Mouse (Mus musculus) stomach, embryonic 15.5 days (tissue): Measurements from ENCODE around the gene Psmd3. TPM values are rescaled to one million over a fixed set of nuclear protein-coding genes. Genes with fewer than 3 reads are reported as not detected.

Experiments
- ATAC-seq: fragments of 200-750 bp; cut with Nextera tagmentation; 2 replicates; pipeline ENCODE4 v1.8.0; 2017; ENCODE audit warnings: low read depth, moderate number of reproducible peaks, moderate TSS enrichment; ENCODE audit not compliant: insufficient read depth, low FRiP score
- H3K27ac ChIP-seq: fragments of 300-500 bp; sonication (generic); 2 replicates; pipeline ENCODE4 v1.5.1; 2015; ENCODE audit warnings: mild to moderate bottlenecking, inconsistent platforms
- H3K27me3 ChIP-seq: fragments of 300-500 bp; sonication (generic); replicated peaks from 2 replicates; pipeline ENCODE4 v1.6.1; 2015; ENCODE audit warnings: inconsistent platforms
- H3K36me3 ChIP-seq: fragments of 300-500 bp; sonication (generic); 2 replicates; pipeline ENCODE4 v1.6.1; 2015; ENCODE audit warnings: inconsistent platforms
- H3K4me1 ChIP-seq: fragments of 300-500 bp; sonication (generic); 2 replicates; pipeline ENCODE4 v1.6.1; 2015; ENCODE audit warnings: inconsistent platforms
- H3K4me2 ChIP-seq: fragments of 300-500 bp; sonication (generic); 2 replicates; pipeline ENCODE4 v1.6.1; 2015; ENCODE audit warnings: mild to moderate bottlenecking, inconsistent platforms
- H3K4me3 ChIP-seq: fragments of 300-500 bp; sonication (generic); replicated peaks from 2 replicates; pipeline ENCODE4 v1.5.1; 2015; ENCODE audit warnings: inconsistent platforms
- H3K9ac ChIP-seq: fragments of 300-500 bp; sonication (generic); 2 replicates; pipeline ENCODE4 v1.6.1; 2015; ENCODE audit warnings: inconsistent platforms
- H3K9me3 ChIP-seq: fragments of 300-500 bp; sonication (generic); 2 replicates; pipeline ENCODE4 v1.6.1; 2016; ENCODE audit warnings: inconsistent platforms
- WGBS: fragments of 180-500 bp; shearing (Covaris S2); methylation state at CpG from one replicate; pipeline ENCODE4 v1.1.7; 2015; 5-methylcytosine and 5-hydroxymethylcytosine counted together
- polyA plus RNA-seq: library from polyadenylated mRNA; unstranded; fragments of >200 nt; fragmentation: Nextera tagmentation; extraction: Ambion mirVana; gene quantifications from 2 replicates; pipeline ENCODE4 v1.2.1, GENCODE M21; 2015

Psmd3 gene
- polyA plus RNA-seq, 1 experiment from 2014 or later, result 180 TPM

GRCm38 (mm10) chr11:98693746-98694145, 11.4 kb downstream of the Psmd3 start:
- H3K36me3 ChIP-seq, result peaks cover 67% of the 10 kb centered on the region
- no peak overlapping the region for H3K4me2 ChIP-seq
- H3K27me3 ChIP-seq, result no peaks in the 10 kb centered on the region

GRCm38 (mm10) chr11:98694301-98694700, 11.9 kb downstream of the Psmd3 start:
- Histone ChIP-seq H3K4me3 (no peak overlapping the region), H3K27ac (no peak overlapping the region), H3K4me2 (no peak overlapping the region), H3K27me3 (no peaks in the 10 kb centered on the region), H3K9me3 (no peaks in the 10 kb centered on the region), H3K4me1 (no peaks in the 10 kb centered on the region), H3K9ac (no peak overlapping the region), H3K36me3 (peaks cover 65% of the 10 kb centered on the region)
- no peak for ATAC-seq
- WGBS, result 82% methylated on average over 9 of the region's 9 CpGs

More at GRCm38 (mm10) chr11:98693746-98694145, 11.4 kb downstream of the Psmd3 start:
- no peak for ATAC-seq
- H3K27ac ChIP-seq, result no peak overlapping the region
- H3K4me3 ChIP-seq, result no peak overlapping the region
- no peaks in the 10 kb centered on the region for H3K4me1 ChIP-seq
- WGBS, result 90% methylated on average over 9 of the region's 9 CpGs
- H3K9me3 ChIP-seq, result no peaks in the 10 kb centered on the region
- H3K9ac ChIP-seq, result no peak overlapping the region

- peaks cover 54% of the 10 kb centered on the region for H3K36me3 ChIP-seq
- no peak overlapping the region for H3K27ac ChIP-seq
- no peak overlapping the region for H3K4me2 ChIP-seq
- no peak for ATAC-seq
- H3K4me1 ChIP-seq, result no peaks in the 10 kb centered on the region
- no peak overlapping the region for H3K4me3 ChIP-seq
- H3K9ac ChIP-seq, result no peak overlapping the region
- H3K27me3 ChIP-seq, result no peaks in the 10 kb centered on the region
- WGBS, result 75% methylated on average over 14 of the region's 14 CpGs
- no peaks in the 10 kb centered on the region for H3K9me3 ChIP-seq
These were observed 13.1 kb downstream of the Psmd3 start for GRCm38 (mm10) chr11:98695408-98695807.

GRCm38 (mm10) chr11:98696454-98697216, 14.3 kb downstream of the Psmd3 start:
- no peak overlapping the region for H3K27ac ChIP-seq
- H3K4me3 ChIP-seq, result no peak overlapping the region
- no peaks in the 10 kb centered on the region; the same call in 1 of the 2 replicates for H3K27me3 ChIP-seq
- ATAC-seq, result no peak
- no peak overlapping the region for H3K9ac ChIP-seq
- peaks cover 43% of the 10 kb centered on the region for H3K36me3 ChIP-seq
- H3K4me1 ChIP-seq, result peaks cover 5% of the 10 kb centered on the region; the same call in 1 of the 2 replicates
- no peaks in the 10 kb centered on the region for H3K9me3 ChIP-seq
- 82% methylated on average over 14 of the region's 14 CpGs for WGBS
- H3K4me2 ChIP-seq, result no peak overlapping the region

- no peaks in the 10 kb centered on the region; the same call in 1 of the 2 replicates for H3K27me3 ChIP-seq
- H3K9me3 ChIP-seq, result no peaks in the 10 kb centered on the region
- no peak overlapping the region for H3K4me2 ChIP-seq
- H3K9ac ChIP-seq, result no peak overlapping the region
- H3K36me3 ChIP-seq, result peaks cover 37% of the 10 kb centered on the region
- H3K27ac ChIP-seq, result no peak overlapping the region
- peaks cover 5% of the 10 kb centered on the region; the same call in 1 of the 2 replicates for H3K4me1 ChIP-seq
- no peak overlapping the region for H3K4me3 ChIP-seq
- 91% methylated on average over 12 of the region's 12 CpGs for WGBS
- ATAC-seq, result no peak
These were observed 14.9 kb downstream of the Psmd3 start for GRCm38 (mm10) chr11:98697225-98697624.

GRCm38 (mm10) chr11:98698849-98699640, 16.7 kb downstream of the Psmd3 start:
- peaks cover 5% of the 10 kb centered on the region; the same call in 1 of the 2 replicates for H3K4me1 ChIP-seq
- 82% methylated on average over 16 of the region's 16 CpGs for WGBS

GRCm38 (mm10) chr11:98699911-98700310, 17.6 kb downstream of the Psmd3 start:
- no peak overlapping the region for H3K9ac ChIP-seq
- 31% methylated on average over 4 of the region's 4 CpGs for WGBS
- H3K36me3 ChIP-seq, result peaks cover 13% of the 10 kb centered on the region
- no peak overlapping the region for H3K4me2 ChIP-seq
- H3K27me3 ChIP-seq, result no peaks in the 10 kb centered on the region; the same call in 1 of the 2 replicates
- no peaks in the 10 kb centered on the region for H3K9me3 ChIP-seq
- peaks cover 5% of the 10 kb centered on the region; the same call in 1 of the 2 replicates for H3K4me1 ChIP-seq
- ATAC-seq, result 0 out of 2 replicates have a peak, but pooled peaks have one; percentile 36
- no peak overlapping the region for H3K4me3 ChIP-seq
- no peak overlapping the region for H3K27ac ChIP-seq

More at GRCm38 (mm10) chr11:98698849-98699640, 16.7 kb downstream of the Psmd3 start:
- peaks cover 20% of the 10 kb centered on the region for H3K36me3 ChIP-seq
- no peaks in the 10 kb centered on the region for H3K9me3 ChIP-seq
- H3K4me3 ChIP-seq, result no peak overlapping the region
- H3K27ac ChIP-seq, result no peak overlapping the region
- ATAC-seq, result no peak
- H3K9ac ChIP-seq, result no peak overlapping the region
- H3K4me2 ChIP-seq, result no peak overlapping the region
- no peaks in the 10 kb centered on the region; the same call in 1 of the 2 replicates for H3K27me3 ChIP-seq

- H3K9me3 ChIP-seq, result no peaks in the 10 kb centered on the region
- no peak for ATAC-seq
- H3K9ac ChIP-seq, result no peak within 1 kb of the TSS
- H3K4me1 ChIP-seq, result peaks cover 5% of the 10 kb centered on the region; the same call in 1 of the 2 replicates
- peaks cover 8% of the 10 kb centered on the region; the same call in 1 of the 2 replicates for H3K36me3 ChIP-seq
- H3K4me2 ChIP-seq, result no peak within 1 kb of the TSS
- WGBS, result 51% methylated on average over 10 of the region's 10 CpGs
- no peak within 1 kb of the TSS for H3K4me3 ChIP-seq
- no peaks in the 10 kb centered on the region; the same call in 1 of the 2 replicates for H3K27me3 ChIP-seq
- H3K27ac ChIP-seq, result no peak within 1 kb of the TSS
These were observed 18.9 kb downstream of the Psmd3 start, which contains the start of gene Csf3 for GRCm38 (mm10) chr11:98701213-98701670. Gene Csf3 (plus strand): TSS chr11:98701263.

- H3K27ac ChIP-seq, result no peak overlapping the region
- no peak for ATAC-seq
- 73% methylated on average over 5 of the region's 5 CpGs for WGBS
- H3K4me2 ChIP-seq, result no peak overlapping the region
- H3K36me3 ChIP-seq, result peaks cover 18% of the 10 kb centered on the region
- no peaks in the 10 kb centered on the region for H3K9me3 ChIP-seq
- H3K4me3 ChIP-seq, result no peak overlapping the region
- peaks cover 7% of the 10 kb centered on the region; the same call in 1 of the 2 replicates for H3K4me1 ChIP-seq
- no peak overlapping the region for H3K9ac ChIP-seq
- no peaks in the 10 kb centered on the region; the same call in 1 of the 2 replicates for H3K27me3 ChIP-seq
These were observed 20.0 kb downstream of the Psmd3 start for GRCm38 (mm10) chr11:98702323-98702722.

- H3K36me3 ChIP-seq, result peaks cover 30% of the 10 kb centered on the region
- peaks cover 29% of the 10 kb centered on the region for H3K4me1 ChIP-seq
- H3K27me3 ChIP-seq, result no peaks in the 10 kb centered on the region; the same call in 1 of the 2 replicates
- no peak overlapping the region for H3K9ac ChIP-seq
- no peak for ATAC-seq
- 89% methylated on average over 10 of the region's 10 CpGs for WGBS
- no peaks in the 10 kb centered on the region for H3K9me3 ChIP-seq
- H3K27ac ChIP-seq, result no peak overlapping the region
- H3K4me2 ChIP-seq, result no peak overlapping the region
- H3K4me3 ChIP-seq, result no peak overlapping the region
These were observed 22.7 kb downstream of the Psmd3 start for GRCm38 (mm10) chr11:98705021-98705420.

GRCm38 (mm10) chr11:98707401-98708281, 25.3 kb downstream of the Psmd3 start:
- H3K36me3 ChIP-seq, result peaks cover 34% of the 10 kb centered on the region

More at GRCm38 (mm10) chr11:98707401-98708281, 25.3 kb downstream of the Psmd3 start:
- Histone ChIP-seq H3K4me3 (no peak overlapping the region), H3K4me1 (peaks cover 28% of the 10 kb centered on the region), H3K4me2 (no peak overlapping the region), H3K27ac (peak overlapping the region; percentile 69), H3K27me3 (no peaks in the 10 kb centered on the region), H3K9ac (no peak overlapping the region), H3K9me3 (no peaks in the 10 kb centered on the region)
- peak; percentile 16; the same call in 1 of the 2 replicates for ATAC-seq
- WGBS, result 74% methylated on average over 22 of the region's 22 CpGs
